Mouse (Mus musculus): ENCODE results near the gene Nme7.

DNA sequence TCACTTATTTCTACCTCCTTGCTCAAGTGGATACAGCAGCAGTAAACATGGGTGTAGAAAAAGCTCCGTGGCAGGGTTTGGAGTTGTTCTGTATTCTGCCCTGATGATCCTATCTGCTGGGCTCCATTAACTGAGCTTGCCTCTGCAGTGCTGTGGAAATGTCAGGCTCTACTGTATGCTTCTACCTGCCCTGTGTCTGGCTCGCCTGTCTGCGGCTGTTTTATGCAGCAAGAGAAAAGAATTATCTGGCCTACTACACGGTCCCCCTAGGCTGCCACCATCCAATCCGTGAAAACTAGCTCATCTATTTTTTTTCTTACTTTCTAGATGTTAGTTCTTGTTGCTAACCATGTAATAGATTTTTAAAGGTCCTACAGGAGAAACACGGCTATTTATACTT lies 81.1 kb downstream of the Nme7 start:
- TF ChIP-seq CTCF (IDR thresholded peaks at IDR 0.05) (no peak), POLR2A (IDR thresholded peaks at IDR 0.05; ENCODE audit: insufficient read depth, low read depth, low read length) (no peak)
